Mouse (Mus musculus) heart, adult 2 months (tissue): Measurements from ENCODE around the gene Wnt9a.

Experiments
- CTCF ChIP-seq: fragments of 200-600 bp; IDR thresholded peaks from 2 replicates; pipeline ENCODE4 v1.8.1; 2022; ENCODE audit warnings: antibody characterized with exemption, mild to moderate bottlenecking, moderate library complexity
- POLR2A ChIP-seq: fragments of 200-500 bp; IDR thresholded peaks from 2 replicates; pipeline ENCODE4 v1.6.1; 2011; ENCODE audit warnings: mild to moderate bottlenecking, low read depth, low read length, control low read depth; ENCODE audit not compliant: insufficient read depth

DNA sequence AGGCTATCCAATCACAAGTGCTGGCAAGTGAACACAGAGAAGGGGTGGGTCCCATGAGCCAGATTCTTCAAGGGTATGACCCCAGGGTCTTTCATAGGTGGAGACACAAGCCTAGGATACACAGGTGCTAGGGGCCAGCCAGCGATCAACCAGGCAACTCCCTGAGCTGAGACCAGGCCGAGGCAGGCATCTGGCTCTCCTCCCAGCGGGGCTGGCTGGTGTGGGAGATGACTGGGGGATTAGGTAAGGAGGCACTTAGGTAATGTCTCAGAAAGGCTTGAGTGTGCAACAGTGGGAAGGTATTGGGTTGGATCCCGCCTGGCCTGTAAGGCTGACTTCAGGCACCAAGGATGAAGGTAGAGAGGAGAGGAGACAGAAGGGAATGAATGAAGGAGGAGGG lies 28.4 kb downstream of the Wnt9a start:
- TF ChIP-seq CTCF (no peak), POLR2A (no peak)
